ENCODE assay signal across 12 mouse cellular contexts in genomic region chr11:72953116-72953439, GRCm38 (mm10). TPM values are rescaled to one million over a fixed set of nuclear protein-coding genes. Genes with fewer than 3 reads are reported as not detected.
DNase-seq lines count a peak whose midpoint lies in the region; ATAC-seq lines count a peak whose summit lies in the region.
"Had no signal": no experiment of that assay in that cellular context is flagged by ENCODE, and none has a peak within 500 bp of the region (broad histone marks: within the 10 kb centered on the region; RNA-seq: fewer than 3 reads in every experiment).

No protein-coding gene starts in this region.

- H3K27ac ChIP-seq in embryonic facial prominence, embryonic 13.5 days: no peak overlapping the region; the same call in 1 of the 2 replicates
- no peak overlapping the region for H3K27ac ChIP-seq in embryonic facial prominence, embryonic 10.5 days (replicated peaks)
- H3K27ac ChIP-seq in lung, embryonic 16.5 days (ENCODE audit: low read length): peak overlapping the region; percentile 87
- peak overlapping the region; percentile 8; the same call in 1 of the 2 replicates for H3K27ac ChIP-seq in macrophage
- H3K27ac ChIP-seq: liver, embryonic 15.5 days; midbrain, embryonic 13.5 days had no signal

- peaks cover 3% of the 10 kb centered on the region; the same call in 1 of the 2 replicates for H3K27me3 ChIP-seq in embryonic facial prominence, embryonic 13.5 days
- H3K27me3 ChIP-seq in embryonic facial prominence, embryonic 10.5 days (replicated peaks; ENCODE audit: low read depth, poor library complexity, severe bottlenecking): peaks cover 10% of the 10 kb centered on the region
- H3K27me3 ChIP-seq in lung, embryonic 16.5 days (ENCODE audit: control insufficient read depth, insufficient read depth, low read depth, low read length): no peaks in the 10 kb centered on the region
- H3K27me3 ChIP-seq: liver, embryonic 15.5 days had no signal

- H3K4me3 ChIP-seq in embryonic facial prominence, embryonic 13.5 days: no peak overlapping the region
- no peak overlapping the region for H3K4me3 ChIP-seq in embryonic facial prominence, embryonic 10.5 days
- no peak overlapping the region for H3K4me3 ChIP-seq in lung, embryonic 16.5 days (ENCODE audit: low read length)
- H3K4me3 ChIP-seq in macrophage (ENCODE audit: inconsistent target): no peak overlapping the region
- H3K4me3 ChIP-seq: erythroblast, embryonic 14.5 days; liver, embryonic 15.5 days; midbrain, embryonic 13.5 days had no signal

- ATAC-seq in embryonic facial prominence, embryonic 13.5 days (ENCODE audit: insufficient number of reproducible peaks, insufficient read depth, low FRiP score, low TSS enrichment, low read depth): no peak
- no peak for ATAC-seq in lung, embryonic 16.5 days (ENCODE audit: low read depth)
- ATAC-seq: midbrain, embryonic 13.5 days had no signal

- peak overlapping the region; percentile 21; the same call in 1 of the 2 replicates for H3K9ac ChIP-seq in embryonic facial prominence, embryonic 13.5 days
- peak overlapping the region; percentile 21; the same call in 1 of the 2 replicates for H3K9ac ChIP-seq in lung, embryonic 16.5 days (ENCODE audit: low read length)
- H3K9ac ChIP-seq: liver, embryonic 15.5 days; midbrain, embryonic 13.5 days had no signal

- H3K36me3 ChIP-seq in embryonic facial prominence, embryonic 13.5 days: no peaks in the 10 kb centered on the region
- H3K36me3 ChIP-seq in embryonic facial prominence, embryonic 10.5 days (replicated peaks): no peaks in the 10 kb centered on the region
- no peaks in the 10 kb centered on the region for H3K36me3 ChIP-seq in lung, embryonic 16.5 days (ENCODE audit: control insufficient read depth, insufficient read depth, low read length)
- no peaks in the 10 kb centered on the region for H3K36me3 ChIP-seq in macrophage (ENCODE audit: inconsistent target)
- H3K36me3 ChIP-seq: liver, embryonic 15.5 days; midbrain, embryonic 13.5 days had no signal

- no peak for DNase-seq in embryonic facial prominence, embryonic 10.5 days (ENCODE audit: low spot score)
- peak; percentile 18 for DNase-seq in kidney, adult 18-20 months
- DNase-seq in kidney, postnatal 14 days: no peak
- DNase-seq in lung, postnatal 10 days: no peak
- DNase-seq in layer of hippocampus, adult 9-11 months: no peak
- DNase-seq: thymus, adult 2 months had no signal

- WGBS in embryonic facial prominence, embryonic 13.5 days: 68% methylated on average over 1 of the region's 1 CpGs
- WGBS in embryonic facial prominence, embryonic 10.5 days: 75% methylated on average over 1 of the region's 1 CpGs
- 75% methylated on average over 1 of the region's 1 CpGs for WGBS in lung, embryonic 16.5 days
- WGBS in macrophage (ENCODE audit: missing documents): 100% methylated on average over 1 of the region's 1 CpGs

- H3K79me2 ChIP-seq in macrophage (ENCODE audit: inconsistent target): no peaks in the 10 kb centered on the region

- H3K4me1 ChIP-seq in embryonic facial prominence, embryonic 13.5 days: 0 out of 2 replicates have a peak, but pooled peaks cover 8% of the 10 kb centered on the region
- peaks cover 12% of the 10 kb centered on the region for H3K4me1 ChIP-seq in embryonic facial prominence, embryonic 10.5 days
- peaks cover 41% of the 10 kb centered on the region for H3K4me1 ChIP-seq in lung, embryonic 16.5 days (replicated peaks; ENCODE audit: control insufficient read depth, insufficient read depth, low read length)
- H3K4me1 ChIP-seq: midbrain, embryonic 13.5 days had no signal

- no peaks in the 10 kb centered on the region for H3K9me3 ChIP-seq in embryonic facial prominence, embryonic 13.5 days
- H3K9me3 ChIP-seq in embryonic facial prominence, embryonic 10.5 days: no peaks in the 10 kb centered on the region
- no peaks in the 10 kb centered on the region for H3K9me3 ChIP-seq in lung, embryonic 16.5 days (ENCODE audit: control insufficient read depth, low read length)
- H3K9me3 ChIP-seq: midbrain, embryonic 13.5 days had no signal

- H3K4me2 ChIP-seq in embryonic facial prominence, embryonic 13.5 days: no peak overlapping the region
- no peak overlapping the region for H3K4me2 ChIP-seq in lung, embryonic 16.5 days (ENCODE audit: low read depth, low read length)
- H3K4me2 ChIP-seq: liver, embryonic 15.5 days; midbrain, embryonic 13.5 days had no signal

RNA-seq across cellular contexts. Expression of gene Atp2a3, which starts 7.9 kb away (rescaled TPM):
- polyA plus RNA-seq in embryonic facial prominence, embryonic 13.5 days (2015; fragmentation: Nextera tagmentation; extraction: Ambion mirVana): 1.3 and 1.6 TPM in 2 replicates
- polyA plus RNA-seq in embryonic facial prominence, embryonic 10.5 days (2016; fragmentation: Nextera tagmentation; extraction: Ambion mirVana): 1.3 and 1.4 TPM in 2 replicates
- 21.7 and 23.2 TPM in 2 replicates for polyA plus RNA-seq in lung, embryonic 16.5 days (2015; fragmentation: Nextera tagmentation; extraction: Ambion mirVana)
- 10 to 100 TPM in 12 of 26 experiments, 1 to 10 TPM in 14; 1.8 to 23.6 (median 9.8) TPM for total RNA-seq in macrophage (2018; cell fraction: chromatin; rRNA removed)
- 10 to 100 TPM in 12 of 26 experiments, 1 to 10 TPM in 14; 1.8 to 22.6 (median 8.3) TPM for total RNA-seq in macrophage (2018; cell fraction: cytosol; rRNA removed)
- total RNA-seq in macrophage (2018; cell fraction: nucleus; rRNA removed): 10 to 100 TPM in 18 of 26 experiments, 1 to 10 TPM in 8; 4.8 to 27.7 (median 15.6) TPM
- 5.0 to 11.9 TPM (median 5.1 TPM) in 3 replicates for polyA plus RNA-seq in macrophage (2018)

RNA-seq across cellular contexts. Expression of gene P2rx1, which starts 45.8 kb away (rescaled TPM):
- 0.96 and 1.0 TPM in 2 replicates for polyA plus RNA-seq in embryonic facial prominence, embryonic 13.5 days (2015; fragmentation: Nextera tagmentation; extraction: Ambion mirVana)
- 0.79 and 1.0 TPM in 2 replicates for polyA plus RNA-seq in embryonic facial prominence, embryonic 10.5 days (2016; fragmentation: Nextera tagmentation; extraction: Ambion mirVana)
- 2.2 and 2.6 TPM in 2 replicates for polyA plus RNA-seq in lung, embryonic 16.5 days (2015; fragmentation: Nextera tagmentation; extraction: Ambion mirVana)
- total RNA-seq in macrophage (2018; cell fraction: chromatin; rRNA removed): 1 to 10 TPM in 6 of 26 experiments, under 1 TPM in 17, not detected in 3; 0.29 to 2.1 (median 0.66) TPM
- total RNA-seq in macrophage (2018; cell fraction: cytosol; rRNA removed): 1 to 10 TPM in 3 of 26 experiments, under 1 TPM in 23; 0.23 to 1.3 (median 0.75) TPM
- total RNA-seq in macrophage (2018; cell fraction: nucleus; rRNA removed): 1 to 10 TPM in 18 of 26 experiments, under 1 TPM in 7, not detected in 1; 0.29 to 1.9 (median 1.2) TPM
- 0.12 to 0.80 TPM (median 0.33 TPM) in 3 replicates for polyA plus RNA-seq in macrophage (2018)

Comparison
In these comparisons a context has a peak if more than half of its experiments do, and no peak if none do; other contexts are left out.
1. H3K27ac ChIP-seq: peak in lung, embryonic 16.5 days (single experiment) and macrophage (single experiment); none in embryonic facial prominence, embryonic 13.5 days (single experiment) and embryonic facial prominence, embryonic 10.5 days (single experiment).